Mouse (Mus musculus) bone marrow, adult 2 months (tissue): ENCODE measurements around the gene Cisd2. TPM values are rescaled to one million over a fixed set of nuclear protein-coding genes. Genes with fewer than 3 reads are reported as not detected.

Experiments
- H3K27ac ChIP-seq: fragments of 200-500 bp; 2 replicates; pipeline ENCODE4 v1.5.1; 2012; ENCODE audit warnings: low read depth, mild to moderate bottlenecking, control low read depth, inconsistent platforms, low read length; ENCODE audit not compliant: control insufficient read depth, poor library complexity, insufficient read depth
- H3K4me1 ChIP-seq: fragments of 200-500 bp; 2 replicates; pipeline ENCODE4 v1.6.1; 2011; ENCODE audit warnings: low read length; ENCODE audit not compliant: control insufficient read depth, insufficient read depth
- H3K4me3 ChIP-seq: fragments of 200-500 bp; replicated peaks from 2 replicates; pipeline ENCODE3; 2011; ENCODE audit warnings: mild to moderate bottlenecking, low read depth, low read length, control low read depth; ENCODE audit not compliant: control insufficient read depth
- CTCF ChIP-seq: fragments of 200-500 bp; IDR thresholded peaks from 2 replicates; pipeline ENCODE4 v1.5.1; 2011; ENCODE audit warnings: low read length, control low read depth; ENCODE audit not compliant: control insufficient read depth, insufficient read depth
- POLR2A ChIP-seq: fragments of 200-500 bp; IDR thresholded peaks from 2 replicates; pipeline ENCODE4 v1.6.1; 2011; ENCODE audit warnings: low read depth, mild to moderate bottlenecking, control low read depth, low read length, borderline replicate concordance; ENCODE audit not compliant: control insufficient read depth
- WGBS: fragments of 180-500 bp; shearing (Covaris S2); methylation state at CpG from one replicate; pipeline ENCODE4 v1.1.7; 2018; 5-methylcytosine and 5-hydroxymethylcytosine counted together
- polyA plus RNA-seq: library from polyadenylated mRNA; stranded (reverse); fragments of >200 nt; gene quantifications from 2 replicates; pipeline ENCODE4 v1.2.4, GENCODE M21; 2011; ENCODE audit warnings: low replicate concordance; ENCODE audit not compliant: missing spikeins, insufficient read depth, insufficient read length

The Cisd2 gene
- polyA plus RNA-seq, 1 experiment = 17.0 TPM

- TF ChIP-seq CTCF (no peak), POLR2A (no peak)
- WGBS = 79% methylated on average over 3 of the region's 3 CpGs
- Histone ChIP-seq H3K27ac (no peak overlapping the region), H3K4me3 (no peak overlapping the region), H3K4me1 (peaks cover 1% of the 10 kb centered on the region; the same call in 1 of the 2 replicates)
Observed at GRCm38 (mm10) chr3:135375836-135376235, 47.9 kb downstream of the Cisd2 start.

DNA sequence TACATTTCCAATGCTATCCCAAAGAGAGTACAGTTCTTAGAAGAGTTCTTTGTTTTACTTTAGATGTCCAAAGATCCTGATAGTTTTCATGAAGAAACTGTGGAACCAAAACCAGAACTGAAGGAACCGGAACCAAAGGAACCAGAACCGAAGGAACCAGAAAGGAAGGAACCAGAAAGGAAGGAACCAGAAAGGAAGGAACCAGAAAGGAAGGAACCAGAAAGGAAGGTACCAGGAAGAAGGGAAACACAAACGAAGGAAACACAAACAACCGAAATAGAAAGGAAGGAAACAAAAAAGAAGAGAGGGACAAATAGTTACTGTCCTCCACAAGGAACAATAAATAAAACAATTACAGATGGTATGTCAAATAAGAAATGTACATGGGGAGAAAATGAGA, 66.3 kb downstream of the Cisd2 start:
- TF ChIP-seq CTCF (no peak), POLR2A (no peak)
- H3K4me3 ChIP-seq = no peak overlapping the region
- no peaks in the 10 kb centered on the region for H3K4me1 ChIP-seq
- 75% methylated on average over 4 of the region's 4 CpGs for WGBS
- no peak overlapping the region for H3K27ac ChIP-seq

Other genes with a start within 250 kb of the Cisd2 start
- 40.2 and 48.3 TPM in 2 replicates for gene Cenpe, start 211.4 kb downstream of the Cisd2 start, polyA plus RNA-seq
- gene Bdh2, start 142.7 kb downstream of the Cisd2 start, polyA plus RNA-seq = 2.2 TPM in 1 of 2 replicates, not detected in the other
- gene Slc9b2, start 116.2 kb downstream of the Cisd2 start, polyA plus RNA-seq = 1.4 TPM in 1 of 2 replicates, not detected in the other
- not detected in 2 replicates for gene Slc9b1, start 75.9 kb downstream of the Cisd2 start, polyA plus RNA-seq
- gene Ube2d3, start 14.2 kb upstream of the Cisd2 start, polyA plus RNA-seq = 83.6 and 125 TPM in 2 replicates
- gene Manba, start 61.7 kb upstream of the Cisd2 start, polyA plus RNA-seq = 5.3 and 21.0 TPM in 2 replicates